Mouse (Mus musculus): Measurements from ENCODE around the gene Rab34. TPM values are rescaled to one million over a fixed set of nuclear protein-coding genes. Genes with fewer than 3 reads are reported as not detected.

The Rab34 gene
- polyA plus RNA-seq, 1 experiment from 2014 or later, result 53.2 TPM

DNA sequence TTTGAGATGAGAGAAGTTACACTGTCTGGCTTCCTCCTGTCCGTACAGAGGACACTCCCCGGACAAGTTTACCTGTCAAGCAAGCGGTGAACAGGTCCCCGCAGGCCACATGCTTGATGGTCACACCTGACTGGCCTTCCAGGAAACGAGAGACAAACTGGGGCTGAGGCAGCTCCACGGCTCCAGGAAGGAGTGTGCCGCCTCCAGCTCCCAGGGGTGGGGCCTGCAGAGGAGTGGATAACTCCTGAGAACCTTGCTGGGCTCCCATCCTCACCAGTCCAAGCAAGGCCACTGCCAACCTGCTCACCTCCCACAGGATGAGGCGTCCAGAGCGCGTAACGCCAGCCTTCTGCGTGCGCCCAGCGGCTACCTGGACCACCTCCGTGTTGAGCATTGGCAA is 17.9 kb upstream of the Rab34 start:
- Histone ChIP-seq H3K9ac (no peak overlapping the region), H3K27me3 (ENCODE audit: control insufficient read depth, insufficient read depth, low read length) (no peaks in the 10 kb centered on the region), H3K9me3 (ENCODE audit: control insufficient read depth, low read length) (no peaks in the 10 kb centered on the region), H3K4me1 (replicated peaks; ENCODE audit: control insufficient read depth, insufficient read depth, low read length) (peaks cover 6% of the 10 kb centered on the region), H3K36me3 (replicated peaks; ENCODE audit: control insufficient read depth, insufficient read depth) (no peaks in the 10 kb centered on the region), H3K4me3 (replicated peaks; ENCODE audit: low read length) (no peak overlapping the region), H3K27ac (no peak overlapping the region), H3K4me2 (replicated peaks) (no peak overlapping the region)
- ATAC-seq (ENCODE audit: low FRiP score) (no peak), DNase-seq (ENCODE audit: low spot score) (no peak)
- WGBS, result 87% methylated on average over 15 of the region's 15 CpGs

DNA sequence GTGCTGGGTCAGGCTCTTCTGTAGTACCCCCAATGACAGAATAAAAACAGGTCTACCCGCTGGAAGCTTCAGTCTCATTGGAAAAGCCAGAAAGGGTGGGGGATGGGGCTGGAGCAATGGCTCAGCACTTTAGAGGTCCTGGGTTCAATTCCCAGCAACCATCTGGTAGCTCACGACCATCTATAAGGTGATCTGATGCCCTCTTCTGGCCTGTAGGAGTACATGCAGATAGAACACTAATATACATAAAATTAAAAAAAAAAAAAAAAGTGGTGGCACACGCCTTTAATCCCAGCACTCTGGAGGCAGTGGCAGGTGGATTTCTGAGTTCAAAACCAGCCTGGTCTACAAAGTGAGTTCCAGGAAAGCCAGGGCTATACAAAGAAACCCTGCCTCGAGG is 16.9 kb upstream of the Rab34 start:
- Histone ChIP-seq H3K36me3 (replicated peaks; ENCODE audit: control insufficient read depth, insufficient read depth) (no peaks in the 10 kb centered on the region), H3K4me1 (replicated peaks; ENCODE audit: control insufficient read depth, insufficient read depth, low read length) (no peaks in the 10 kb centered on the region), H3K9ac (no peak overlapping the region), H3K4me3 (replicated peaks; ENCODE audit: low read length) (no peak overlapping the region), H3K27me3 (ENCODE audit: control insufficient read depth, insufficient read depth, low read length) (no peaks in the 10 kb centered on the region), H3K4me2 (replicated peaks) (no peak overlapping the region), H3K27ac (no peak overlapping the region), H3K9me3 (ENCODE audit: control insufficient read depth, low read length) (no peaks in the 10 kb centered on the region)
- 70% methylated on average over 4 of the region's 4 CpGs for WGBS
- ATAC-seq (ENCODE audit: low FRiP score), result no peak
- no peak for DNase-seq (ENCODE audit: low spot score)

DNA sequence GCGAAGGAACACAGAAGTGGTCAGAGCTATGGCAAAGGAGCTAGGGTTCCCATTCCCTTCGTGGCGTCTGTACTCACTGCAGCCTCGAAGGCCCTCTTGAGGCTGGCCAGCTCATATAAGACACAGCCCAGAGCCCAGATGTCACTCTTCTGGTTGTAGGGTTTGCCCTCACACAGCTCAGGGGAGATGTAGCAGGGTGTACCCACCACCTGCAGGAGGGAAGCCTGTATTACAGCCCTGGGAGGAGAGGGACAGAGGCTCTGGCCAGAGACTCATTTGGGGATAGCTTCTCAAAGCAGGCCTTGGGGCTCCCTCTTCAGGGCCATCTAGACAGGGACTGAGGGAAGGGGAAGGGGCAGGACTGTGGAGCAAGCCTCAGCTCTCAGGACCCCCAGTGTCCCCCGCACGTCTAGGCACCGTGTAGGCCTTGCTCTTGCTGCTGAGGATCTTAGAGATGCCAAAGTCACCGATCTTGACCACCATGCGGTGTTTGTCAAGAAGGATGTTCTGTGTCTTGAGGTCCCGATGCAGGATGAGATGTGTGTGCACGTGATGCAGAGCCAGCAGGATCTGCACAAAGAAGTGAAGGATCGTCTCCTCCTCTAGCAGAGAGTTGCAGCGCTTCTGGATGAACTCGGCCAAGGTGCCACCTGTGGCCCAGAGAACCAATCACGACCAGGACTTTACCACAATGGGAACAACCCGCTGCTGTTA is 16.0 kb upstream of the Rab34 start:
- Histone ChIP-seq H3K4me1 (replicated peaks; ENCODE audit: control insufficient read depth, insufficient read depth, low read length) (peaks cover 5% of the 10 kb centered on the region; the same call in 1 of the 2 replicates), H3K27me3 (ENCODE audit: control insufficient read depth, insufficient read depth, low read length) (peaks cover 4% of the 10 kb centered on the region; the same call in 1 of the 2 replicates), H3K9ac (no peak overlapping the region), H3K36me3 (replicated peaks; ENCODE audit: control insufficient read depth, insufficient read depth) (no peaks in the 10 kb centered on the region), H3K4me3 (replicated peaks; ENCODE audit: low read length) (no peak overlapping the region), H3K4me2 (replicated peaks) (no peak overlapping the region), H3K9me3 (ENCODE audit: control insufficient read depth, low read length) (no peaks in the 10 kb centered on the region), H3K27ac (no peak overlapping the region)
- DNase-seq (ENCODE audit: low spot score) (no peak), ATAC-seq (ENCODE audit: low FRiP score) (no peak)
- WGBS, result 84% methylated on average over 16 of the region's 16 CpGs

DNA sequence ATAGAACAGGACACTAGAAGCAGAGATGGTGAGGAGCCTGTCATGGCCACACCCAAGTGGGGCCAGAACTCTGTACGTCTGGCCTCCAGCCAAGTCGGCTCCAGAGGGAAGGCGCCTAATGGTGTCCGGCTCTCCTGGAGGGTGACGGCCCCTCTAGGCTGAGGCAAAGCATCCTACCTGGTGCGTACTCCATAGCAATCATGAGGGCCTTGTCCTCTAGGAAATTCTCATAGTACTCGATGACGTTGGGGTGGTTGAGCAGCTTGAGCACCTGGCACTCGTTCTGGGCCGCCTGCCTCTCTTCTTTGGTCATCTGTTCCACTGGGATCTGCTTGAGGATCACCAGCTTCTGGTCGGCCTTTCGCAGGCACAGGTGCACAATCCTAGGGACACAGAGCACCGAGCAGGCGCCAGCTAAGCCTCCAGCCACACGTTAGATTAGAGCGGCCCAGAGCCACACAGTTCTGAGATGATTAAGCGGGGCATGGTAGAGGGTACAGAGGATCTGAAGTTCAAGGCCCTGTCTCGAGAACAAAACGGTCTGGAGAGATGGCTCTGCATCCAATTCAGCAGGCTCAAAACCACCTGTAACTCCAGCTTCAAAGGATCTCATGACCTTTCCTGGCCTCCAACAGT is 15.4 kb upstream of the Rab34 start:
- WGBS, result 86% methylated on average over 19 of the region's 19 CpGs
- Histone ChIP-seq H3K36me3 (replicated peaks; ENCODE audit: control insufficient read depth, insufficient read depth) (no peaks in the 10 kb centered on the region), H3K27me3 (ENCODE audit: control insufficient read depth, insufficient read depth, low read length) (peaks cover 5% of the 10 kb centered on the region; the same call in 1 of the 2 replicates), H3K4me1 (replicated peaks; ENCODE audit: control insufficient read depth, insufficient read depth, low read length) (peaks cover 10% of the 10 kb centered on the region), H3K4me3 (replicated peaks; ENCODE audit: low read length) (no peak overlapping the region), H3K4me2 (replicated peaks) (no peak overlapping the region), H3K9me3 (ENCODE audit: control insufficient read depth, low read length) (no peaks in the 10 kb centered on the region), H3K9ac (no peak overlapping the region), H3K27ac (no peak overlapping the region)
- ATAC-seq (ENCODE audit: low FRiP score) (no peak), DNase-seq (ENCODE audit: low spot score) (no peak)

DNA sequence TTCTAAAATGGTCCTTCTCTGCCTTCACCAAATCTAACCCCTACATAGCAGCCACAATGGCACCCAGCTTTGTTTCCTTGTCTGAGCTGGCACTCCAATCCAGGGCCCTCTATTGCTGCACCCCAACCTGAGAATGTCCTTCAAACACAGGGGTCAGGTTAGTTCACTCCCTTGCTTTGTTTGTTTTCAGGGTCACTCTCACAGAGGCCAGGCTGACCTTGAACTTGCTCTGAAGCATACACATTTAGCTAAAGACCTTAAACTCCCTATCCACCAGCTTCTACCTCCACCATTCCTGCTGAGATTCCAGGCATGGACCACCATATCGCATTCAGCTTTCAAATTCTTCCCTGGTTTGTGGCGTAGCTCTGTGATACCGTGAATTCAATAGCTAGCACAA is 13.7 kb upstream of the Rab34 start:
- Histone ChIP-seq H3K4me2 (replicated peaks) (no peak overlapping the region), H3K27ac (no peak overlapping the region), H3K36me3 (replicated peaks; ENCODE audit: control insufficient read depth, insufficient read depth) (peaks cover 6% of the 10 kb centered on the region), H3K9me3 (ENCODE audit: control insufficient read depth, low read length) (no peaks in the 10 kb centered on the region), H3K4me3 (replicated peaks; ENCODE audit: low read length) (no peak overlapping the region), H3K27me3 (ENCODE audit: control insufficient read depth, insufficient read depth, low read length) (peaks cover 5% of the 10 kb centered on the region; the same call in 1 of the 2 replicates), H3K4me1 (replicated peaks; ENCODE audit: control insufficient read depth, insufficient read depth, low read length) (peaks cover 21% of the 10 kb centered on the region), H3K9ac (no peak overlapping the region)
- ATAC-seq (ENCODE audit: low FRiP score), result no peak
- no peak for DNase-seq (ENCODE audit: low spot score)
- 91% methylated on average over 3 of the region's 3 CpGs for WGBS

DNA sequence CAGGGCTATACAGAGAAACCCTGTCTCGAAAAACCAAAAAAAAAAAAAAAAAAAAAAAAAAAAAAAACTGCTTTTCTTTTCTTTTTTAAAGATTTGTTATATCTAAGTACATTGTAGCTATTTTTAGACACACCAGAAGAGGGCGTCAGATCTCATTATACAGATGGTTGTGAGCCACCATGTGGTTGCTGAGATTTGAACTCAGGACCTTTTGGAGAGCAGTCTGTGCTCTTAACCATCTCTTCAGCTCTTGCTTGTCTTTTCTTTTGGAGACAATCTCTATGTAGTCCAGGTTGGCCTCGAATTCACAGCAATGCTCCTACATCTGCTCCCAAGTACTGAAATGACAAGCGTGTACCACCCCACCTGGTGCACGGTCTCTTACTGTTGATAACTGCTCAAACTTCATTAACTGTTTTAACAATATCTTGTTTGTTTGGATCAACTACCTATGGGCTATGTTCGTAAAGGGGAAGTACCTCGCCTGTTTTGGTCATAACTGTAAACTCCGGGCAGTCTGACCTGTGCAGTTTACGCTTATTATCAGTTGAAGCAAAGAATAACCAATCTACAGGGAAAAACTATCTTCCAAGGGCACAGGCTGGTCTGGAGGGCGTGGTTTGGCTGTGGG is 12.3 kb upstream of the Rab34 start:
- peak overlapping the region; percentile 53 for H3K4me3 ChIP-seq (replicated peaks; ENCODE audit: low read length)
- peaks cover 24% of the 10 kb centered on the region for H3K4me1 ChIP-seq (replicated peaks; ENCODE audit: control insufficient read depth, insufficient read depth, low read length)
- 3% methylated on average over 9 of the region's 10 CpGs for WGBS
- H3K27ac ChIP-seq, result peak overlapping the region; percentile 55; the same call in 1 of the 2 replicates
- no peaks in the 10 kb centered on the region for H3K9me3 ChIP-seq (ENCODE audit: control insufficient read depth, low read length)
- peaks cover 20% of the 10 kb centered on the region for H3K36me3 ChIP-seq (replicated peaks; ENCODE audit: control insufficient read depth, insufficient read depth)
- no peak for DNase-seq (ENCODE audit: low spot score)
- peaks cover 5% of the 10 kb centered on the region; the same call in 1 of the 2 replicates for H3K27me3 ChIP-seq (ENCODE audit: control insufficient read depth, insufficient read depth, low read length)
- H3K9ac ChIP-seq, result peak overlapping the region; percentile 44; the same call in 1 of the 2 replicates
- H3K4me2 ChIP-seq (replicated peaks), result peak overlapping the region; percentile 55
- ATAC-seq (ENCODE audit: low FRiP score), result no peak

DNA sequence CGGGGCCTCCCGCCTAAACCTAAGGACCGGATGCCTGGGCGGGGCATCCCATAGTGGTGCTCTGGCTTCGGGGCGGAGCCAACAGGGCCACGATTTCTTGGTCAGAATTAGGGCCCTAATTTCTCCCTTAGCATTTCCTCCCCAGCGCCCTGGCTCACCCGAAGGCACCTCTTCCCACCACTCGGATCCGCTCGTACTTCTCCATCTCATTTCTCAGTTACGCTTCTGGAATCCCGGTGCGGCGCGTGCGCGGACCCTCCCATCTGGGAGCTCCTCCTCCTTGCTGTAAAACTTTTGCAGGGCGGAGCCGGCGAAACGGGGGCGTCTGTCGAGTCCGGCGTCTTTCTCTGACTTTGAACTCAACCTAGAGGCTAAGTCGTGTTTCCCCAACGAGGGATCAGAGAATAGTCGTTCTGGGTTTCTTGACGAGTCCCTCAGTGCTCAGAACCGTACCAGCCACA is 11.8 kb upstream of the Rab34 start, which contains the start of the genes Nek8 and Tlcd1:
Nek8 (minus strand) TSS at position 274 of the 461 bp plus-strand sequence.
Tlcd1 (plus strand) TSS at position 310 of the 461 bp plus-strand sequence.
- DNase-seq (ENCODE audit: low spot score) (peak; percentile 78), ATAC-seq (ENCODE audit: low FRiP score) (peak; percentile 54; the same call in 1 of the 2 replicates)
- no peaks in the 10 kb centered on the region for H3K9me3 ChIP-seq (ENCODE audit: control insufficient read depth, low read length)
- peaks cover 25% of the 10 kb centered on the region for H3K36me3 ChIP-seq (replicated peaks; ENCODE audit: control insufficient read depth, insufficient read depth)
- peak within 1 kb of the TSS; percentile 53 for H3K4me3 ChIP-seq (replicated peaks; ENCODE audit: low read length)
- H3K9ac ChIP-seq, result peak within 1 kb of the TSS; percentile 44; the same call in 1 of the 2 replicates
- WGBS, result under 1% methylated on average over 32 of the region's 32 CpGs
- peaks cover 24% of the 10 kb centered on the region for H3K4me1 ChIP-seq (replicated peaks; ENCODE audit: control insufficient read depth, insufficient read depth, low read length)
- peaks cover 5% of the 10 kb centered on the region; the same call in 1 of the 2 replicates for H3K27me3 ChIP-seq (ENCODE audit: control insufficient read depth, insufficient read depth, low read length)
- H3K4me2 ChIP-seq (replicated peaks), result peak within 1 kb of the TSS; percentile 55
- H3K27ac ChIP-seq, result peak within 1 kb of the TSS; percentile 55; the same call in 1 of the 2 replicates

DNA sequence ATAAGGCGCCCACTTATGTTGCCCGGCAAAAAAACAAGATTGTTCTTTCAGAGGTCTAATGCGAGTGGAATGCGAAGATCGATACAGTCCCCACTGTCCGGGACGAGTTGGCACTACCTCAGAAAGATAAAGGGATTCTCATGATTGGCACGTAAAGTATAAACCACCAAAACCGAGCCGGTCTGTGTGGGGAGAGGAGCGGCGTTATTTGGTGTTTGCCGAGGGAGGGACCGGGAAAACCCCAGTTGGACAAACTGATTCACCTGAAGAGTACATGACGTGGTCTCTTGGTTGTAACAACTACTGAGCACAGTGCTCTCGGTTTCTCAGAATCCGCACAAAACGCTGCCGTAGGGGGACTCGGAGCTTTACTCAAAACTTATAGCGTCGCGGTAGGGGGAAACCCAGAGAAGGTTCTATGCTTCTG is 11.3 kb upstream of the Rab34 start:
- H3K9me3 ChIP-seq (ENCODE audit: control insufficient read depth, low read length), result no peaks in the 10 kb centered on the region
- DNase-seq (ENCODE audit: low spot score), result no peak
- peaks cover 28% of the 10 kb centered on the region for H3K4me1 ChIP-seq (replicated peaks; ENCODE audit: control insufficient read depth, insufficient read depth, low read length)
- WGBS, result under 1% methylated on average over 23 of the region's 23 CpGs
- H3K27me3 ChIP-seq (ENCODE audit: control insufficient read depth, insufficient read depth, low read length), result peaks cover 5% of the 10 kb centered on the region; the same call in 1 of the 2 replicates
- H3K27ac ChIP-seq, result no peak overlapping the region
- ATAC-seq (ENCODE audit: low FRiP score), result no peak
- peak overlapping the region; percentile 53 for H3K4me3 ChIP-seq (replicated peaks; ENCODE audit: low read length)
- H3K9ac ChIP-seq, result peak overlapping the region; percentile 44; the same call in 1 of the 2 replicates
- H3K4me2 ChIP-seq (replicated peaks), result peak overlapping the region; percentile 55
- H3K36me3 ChIP-seq (replicated peaks; ENCODE audit: control insufficient read depth, insufficient read depth), result peaks cover 30% of the 10 kb centered on the region

DNA sequence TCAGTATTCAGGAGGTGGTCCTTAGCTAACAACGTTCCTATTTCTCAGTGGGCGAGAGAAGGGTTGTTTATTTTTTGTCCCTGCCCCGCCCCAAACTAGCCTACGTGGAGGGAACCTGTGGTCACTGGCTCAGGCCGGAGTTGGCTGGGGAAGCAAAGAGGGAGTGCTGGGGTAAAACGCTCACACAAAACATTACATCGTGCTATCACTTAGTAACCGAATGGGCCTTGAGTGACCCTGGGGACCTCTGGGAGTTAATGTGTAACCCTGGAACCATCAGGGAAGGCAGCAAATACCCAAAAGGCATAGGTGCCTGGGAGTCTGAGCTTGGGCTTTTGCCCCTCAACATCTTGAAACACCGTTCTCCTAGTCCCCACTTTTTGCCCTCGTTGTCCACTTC is 10.8 kb upstream of the Rab34 start:
- Histone ChIP-seq H3K9me3 (ENCODE audit: control insufficient read depth, low read length) (no peaks in the 10 kb centered on the region), H3K27me3 (ENCODE audit: control insufficient read depth, insufficient read depth, low read length) (peaks cover 5% of the 10 kb centered on the region; the same call in 1 of the 2 replicates), H3K4me2 (replicated peaks) (peak overlapping the region; percentile 55), H3K4me3 (replicated peaks; ENCODE audit: low read length) (peak overlapping the region; percentile 53), H3K36me3 (replicated peaks; ENCODE audit: control insufficient read depth, insufficient read depth) (peaks cover 34% of the 10 kb centered on the region), H3K27ac (no peak overlapping the region; the same call in 1 of the 2 replicates), H3K4me1 (replicated peaks; ENCODE audit: control insufficient read depth, insufficient read depth, low read length) (peaks cover 34% of the 10 kb centered on the region), H3K9ac (peak overlapping the region; percentile 57; the same call in 1 of the 2 replicates)
- ATAC-seq (ENCODE audit: low FRiP score) (no peak), DNase-seq (ENCODE audit: low spot score) (no peak)
- under 1% methylated on average over 10 of the region's 10 CpGs for WGBS
